Mouse (Mus musculus) hematopoietic multipotent progenitor cell, adult 10-12 weeks (in vitro differentiated cells): Measurements from ENCODE around the gene Olfr770. TPM values are rescaled to one million over a fixed set of nuclear protein-coding genes. Genes with fewer than 3 reads are reported as not detected.

Experiments used
- polyA plus RNA-seq: library from polyadenylated mRNA; stranded (reverse); fragments of >175 nt; gene quantifications from 2 replicates; pipeline ENCODE4 v1.2.3, GENCODE M21; 2012; ENCODE audit warnings: low replicate concordance

Olfr770 gene
- not detected in 2 replicates for polyA plus RNA-seq

GRCm38 (mm10) chr10:129138898-129139297 lies at the start of gene Olfr770:
Gene Olfr770 (minus strand): TSS chr10:129138998.

GRCm38 (mm10) chr10:129187319-129187718 lies 48.5 kb upstream of the Olfr770 start, which contains the start of gene Olfr773:
Gene Olfr773 (minus strand): TSS chr10:129187419.

GRCm38 (mm10) chr10:129177821-129178220 lies 39.0 kb upstream of the Olfr770 start, which contains the start of gene Olfr772:
Gene Olfr772 (minus strand): TSS chr10:129177921.

GRCm38 (mm10) chr10:129164651-129165050 lies 25.9 kb upstream of the Olfr770 start, which contains the start of gene Olfr771:
Gene Olfr771 (minus strand): TSS chr10:129164751.

GRCm38 (mm10) chr10:129117761-129118160 lies 21.0 kb downstream of the Olfr770 start, which contains the start of gene Olfr769:
Gene Olfr769 (minus strand): TSS chr10:129117861.

GRCm38 (mm10) chr10:129099275-129099674 lies 39.5 kb downstream of the Olfr770 start, which contains the start of gene Olfr768:
Gene Olfr768 (minus strand): TSS chr10:129099375.

GRCm38 (mm10) chr10:129082810-129083209 lies 56.0 kb downstream of the Olfr770 start, which contains the start of gene Olfr767:
Gene Olfr767 (minus strand): TSS chr10:129082910.

Other genes with a start within 250 kb of the Olfr770 start
- 9.6 and 15.8 TPM in 2 replicates for gene Gdf11, start 247.3 kb downstream of the Olfr770 start, polyA plus RNA-seq
- gene Cd63, start 238.0 kb downstream of the Olfr770 start, polyA plus RNA-seq, result 2.3 and 2.7 TPM in 2 replicates
- gene Rdh5, start 216.1 kb downstream of the Olfr770 start, polyA plus RNA-seq, result 11.4 and 14.3 TPM in 2 replicates
- gene Bloc1s1, start 215.0 kb downstream of the Olfr770 start, polyA plus RNA-seq, result 58.6 and 185 TPM in 2 replicates
- gene Itga7, start 205.2 kb downstream of the Olfr770 start, polyA plus RNA-seq, result 2.5 and 5.2 TPM in 2 replicates
- gene Mettl7b, start 178.0 kb downstream of the Olfr770 start, polyA plus RNA-seq, result not detected in 2 replicates
- not detected in 2 replicates for gene Olfr9, start 149.6 kb downstream of the Olfr770 start, polyA plus RNA-seq
- not detected in 2 replicates for gene Olfr763, start 128.2 kb downstream of the Olfr770 start, polyA plus RNA-seq
- not detected in 2 replicates for gene Olfr764-ps1, start 99.1 kb downstream of the Olfr770 start, polyA plus RNA-seq
- not detected in 2 replicates for gene Olfr765, start 89.0 kb downstream of the Olfr770 start, polyA plus RNA-seq
- gene Olfr766-ps1, start 70.0 kb downstream of the Olfr770 start, polyA plus RNA-seq, result not detected in 2 replicates
- not detected in 2 replicates for gene Olfr767, start 56.1 kb downstream of the Olfr770 start, polyA plus RNA-seq
- not detected in 2 replicates for gene Olfr768, start 39.6 kb downstream of the Olfr770 start, polyA plus RNA-seq
- not detected in 2 replicates for gene Olfr769, start 21.1 kb downstream of the Olfr770 start, polyA plus RNA-seq
- gene Olfr771, start 25.8 kb upstream of the Olfr770 start, polyA plus RNA-seq, result not detected in 2 replicates
- not detected in 2 replicates for gene Olfr772, start 38.9 kb upstream of the Olfr770 start, polyA plus RNA-seq
- gene Olfr773, start 48.4 kb upstream of the Olfr770 start, polyA plus RNA-seq, result not detected in 2 replicates
- not detected in 2 replicates for gene Olfr774, start 97.2 kb upstream of the Olfr770 start, polyA plus RNA-seq
- not detected in 2 replicates for gene Olfr775, start 109.4 kb upstream of the Olfr770 start, polyA plus RNA-seq
- gene Olfr776, start 120.1 kb upstream of the Olfr770 start, polyA plus RNA-seq, result not detected in 2 replicates
- gene Olfr777, start 132.5 kb upstream of the Olfr770 start, polyA plus RNA-seq, result not detected in 2 replicates
- not detected in 2 replicates for gene Olfr780, start 179.1 kb upstream of the Olfr770 start, polyA plus RNA-seq
- gene Olfr781, start 189.9 kb upstream of the Olfr770 start, polyA plus RNA-seq, result not detected in 2 replicates
- gene Olfr782, start 209.9 kb upstream of the Olfr770 start, polyA plus RNA-seq, result not detected in 2 replicates
- not detected in 2 replicates for gene Olfr784, start 245.1 kb upstream of the Olfr770 start, polyA plus RNA-seq